Mouse (Mus musculus) forebrain, embryonic 16.5 days (tissue): ENCODE data around the gene Lkaaear1. TPM values are rescaled to one million over a fixed set of nuclear protein-coding genes. Genes with fewer than 3 reads are reported as not detected.

Experiments used
- ATAC-seq: fragments of 200-750 bp; cut with Nextera tagmentation; 2 replicates; pipeline ENCODE4 v1.8.0; 2017; ENCODE audit warnings: mild to moderate bottlenecking, moderate library complexity
- H3K27ac ChIP-seq: fragments of 300-500 bp; sonication (generic); 2 replicates; pipeline ENCODE4 v1.5.1; 2014; ENCODE audit warnings: low read length, control low read depth
- H3K27me3 ChIP-seq: fragments of 300-500 bp; sonication (generic); replicated peaks from 2 replicates; pipeline ENCODE4 v1.6.1; 2014; ENCODE audit warnings: low read length; ENCODE audit not compliant: control insufficient read depth, insufficient read depth
- H3K36me3 ChIP-seq: fragments of 300-500 bp; sonication (generic); 2 replicates; pipeline ENCODE4 v1.6.1; 2014; ENCODE audit not compliant: control insufficient read depth, insufficient read depth
- H3K4me1 ChIP-seq: fragments of 300-500 bp; sonication (generic); replicated peaks from 2 replicates; pipeline ENCODE4 v1.6.1; 2014; ENCODE audit warnings: low read length; ENCODE audit not compliant: control insufficient read depth, insufficient read depth
- H3K4me2 ChIP-seq: fragments of 300-500 bp; sonication (generic); 2 replicates; pipeline ENCODE4 v1.6.1; 2014; ENCODE audit warnings: mild to moderate bottlenecking, low read length, control low read depth
- H3K4me3 ChIP-seq: fragments of 300-500 bp; sonication (generic); replicated peaks from 2 replicates; pipeline ENCODE4 v1.5.1; 2014; ENCODE audit warnings: mild to moderate bottlenecking, low read length, control low read depth
- H3K9ac ChIP-seq: fragments of 300-500 bp; sonication (generic); replicated peaks from 2 replicates; pipeline ENCODE4 v1.6.1; 2014; ENCODE audit warnings: low read depth, low read length, control low read depth
- H3K9me3 ChIP-seq: fragments of 300-500 bp; sonication (generic); 2 replicates; pipeline ENCODE4 v1.6.1; 2016; ENCODE audit warnings: low read length; ENCODE audit not compliant: control insufficient read depth
- WGBS: fragments of 180-500 bp; shearing (Covaris S2); extraction: QIAGEN DNeasy Blood & Tissue Kit; methylation state at CpG from one replicate; pipeline ENCODE4 v1.1.7; 2014; 5-methylcytosine and 5-hydroxymethylcytosine counted together
- polyA plus RNA-seq: library from polyadenylated mRNA; unstranded; fragments of >200 nt; fragmentation: Nextera tagmentation; extraction: Ambion mirVana; gene quantifications from 2 replicates; pipeline ENCODE4 v1.2.1, GENCODE M21; 2015

Lkaaear1 gene
- polyA plus RNA-seq, 1 experiment from 2014 or later, result not detected

GRCm38 (mm10) chr2:181713749-181714148, 15.5 kb upstream of the Lkaaear1 start:
- ATAC-seq, result peak; percentile 67
- WGBS, result 70% methylated on average over 1 of the region's 1 CpGs
- no peaks in the 10 kb centered on the region for H3K9me3 ChIP-seq
- peaks cover 33% of the 10 kb centered on the region for H3K4me1 ChIP-seq
- H3K4me2 ChIP-seq, result peak overlapping the region; percentile 62; the same call in 1 of the 2 replicates
- H3K9ac ChIP-seq, result peak overlapping the region; percentile 29; the same call in 1 of the 2 replicates
- H3K36me3 ChIP-seq, result peaks cover 1% of the 10 kb centered on the region; the same call in 1 of the 2 replicates
- H3K27me3 ChIP-seq, result no peaks in the 10 kb centered on the region
- H3K27ac ChIP-seq, result peak overlapping the region; percentile 54; the same call in 1 of the 2 replicates
- H3K4me3 ChIP-seq, result no peak overlapping the region

- Histone ChIP-seq H3K9me3 (no peaks in the 10 kb centered on the region), H3K36me3 (no peaks in the 10 kb centered on the region), H3K4me1 (no peaks in the 10 kb centered on the region), H3K4me2 (no peak overlapping the region), H3K27ac (no peak overlapping the region), H3K27me3 (no peaks in the 10 kb centered on the region), H3K9ac (no peak overlapping the region), H3K4me3 (no peak overlapping the region)
- WGBS, result 38% methylated on average over 4 of the region's 4 CpGs
- ATAC-seq, result no peak
Observed at GRCm38 (mm10) chr2:181706668-181707067, 8.4 kb upstream of the Lkaaear1 start.

- Histone ChIP-seq H3K4me1 (peaks cover 15% of the 10 kb centered on the region), H3K36me3 (no peaks in the 10 kb centered on the region), H3K9ac (no peak overlapping the region), H3K9me3 (no peaks in the 10 kb centered on the region), H3K4me2 (no peak overlapping the region), H3K27me3 (no peaks in the 10 kb centered on the region), H3K27ac (no peak overlapping the region), H3K4me3 (no peak overlapping the region)
- 79% methylated on average over 33 of the region's 33 CpGs for WGBS
- ATAC-seq, result no peak
Observed at GRCm38 (mm10) chr2:181696801-181697420, 1.3 kb downstream of the Lkaaear1 start.

GRCm38 (mm10) chr2:181695776-181696175, 2.5 kb downstream of the Lkaaear1 start:
- WGBS, result 75% methylated on average over 1 of the region's 1 CpGs
- Histone ChIP-seq H3K4me2 (no peak overlapping the region), H3K4me1 (peaks cover 15% of the 10 kb centered on the region), H3K9ac (no peak overlapping the region), H3K27ac (no peak overlapping the region), H3K9me3 (no peaks in the 10 kb centered on the region), H3K36me3 (no peaks in the 10 kb centered on the region), H3K4me3 (no peak overlapping the region), H3K27me3 (no peaks in the 10 kb centered on the region)
- no peak for ATAC-seq

GRCm38 (mm10) chr2:181694581-181694980, 3.7 kb downstream of the Lkaaear1 start:
- Histone ChIP-seq H3K36me3 (peaks cover under 1% of the 10 kb centered on the region; the same call in 1 of the 2 replicates), H3K9me3 (no peaks in the 10 kb centered on the region), H3K27me3 (no peaks in the 10 kb centered on the region), H3K4me1 (peaks cover 15% of the 10 kb centered on the region), H3K27ac (no peak overlapping the region), H3K4me3 (no peak overlapping the region), H3K9ac (no peak overlapping the region), H3K4me2 (peak overlapping the region; percentile 82)
- ATAC-seq, result no peak
- 85% methylated on average over 3 of the region's 3 CpGs for WGBS

GRCm38 (mm10) chr2:181693339-181694280, 4.6 kb downstream of the Lkaaear1 start, which contains the start of gene Rgs19:
Gene Rgs19, minus strand, starts transcription at chr2:181693977.
- Histone ChIP-seq H3K9ac (peak within 1 kb of the TSS; percentile 83), H3K27ac (peak within 1 kb of the TSS; percentile 51; the same call in 1 of the 2 replicates), H3K4me3 (peak within 1 kb of the TSS; percentile 74), H3K9me3 (no peaks in the 10 kb centered on the region), H3K4me2 (peak within 1 kb of the TSS; percentile 82), H3K27me3 (no peaks in the 10 kb centered on the region), H3K4me1 (peaks cover 15% of the 10 kb centered on the region), H3K36me3 (peaks cover 5% of the 10 kb centered on the region)
- 0% methylated on average over 68 of the region's 75 CpGs for WGBS
- ATAC-seq, result peak; percentile 84

GRCm38 (mm10) chr2:181692304-181692703, 5.9 kb downstream of the Lkaaear1 start:
- Histone ChIP-seq H3K36me3 (peaks cover 11% of the 10 kb centered on the region), H3K4me1 (peaks cover 15% of the 10 kb centered on the region), H3K4me3 (no peak overlapping the region), H3K4me2 (no peak overlapping the region), H3K9ac (no peak overlapping the region), H3K27ac (no peak overlapping the region), H3K9me3 (no peaks in the 10 kb centered on the region), H3K27me3 (no peaks in the 10 kb centered on the region)
- no peak for ATAC-seq
- 90% methylated on average over 3 of the region's 3 CpGs for WGBS

- Histone ChIP-seq H3K9me3 (no peaks in the 10 kb centered on the region), H3K4me2 (no peak overlapping the region), H3K4me3 (no peak overlapping the region), H3K27ac (no peak overlapping the region), H3K36me3 (peaks cover 11% of the 10 kb centered on the region), H3K9ac (no peak overlapping the region), H3K4me1 (peaks cover 15% of the 10 kb centered on the region), H3K27me3 (no peaks in the 10 kb centered on the region)
- no peak for ATAC-seq
- WGBS, result 88% methylated on average over 4 of the region's 4 CpGs
Observed at GRCm38 (mm10) chr2:181691571-181691970, 6.7 kb downstream of the Lkaaear1 start.

- peaks cover 11% of the 10 kb centered on the region for H3K36me3 ChIP-seq
- H3K27ac ChIP-seq, result no peak overlapping the region
- no peaks in the 10 kb centered on the region for H3K9me3 ChIP-seq
- no peak overlapping the region for H3K9ac ChIP-seq
- no peak for ATAC-seq
- no peak overlapping the region for H3K4me2 ChIP-seq
- H3K4me1 ChIP-seq, result peaks cover 15% of the 10 kb centered on the region
- H3K4me3 ChIP-seq, result no peak overlapping the region
- H3K27me3 ChIP-seq, result no peaks in the 10 kb centered on the region
- 91% methylated on average over 6 of the region's 6 CpGs for WGBS
Observed at GRCm38 (mm10) chr2:181691083-181691482, 7.2 kb downstream of the Lkaaear1 start.
